Mouse (Mus musculus) right cerebral cortex, postnatal 10 days (tissue): Measurements from ENCODE around the gene Lrfn1.

Experiments used
- DNase-seq, 2 experiments: peaks; one replicate each; pipeline ENCODE4 v3.0.0; 2021; ENCODE audit warnings: low spot score in 2 of 2

Gene Lrfn1

DNA sequence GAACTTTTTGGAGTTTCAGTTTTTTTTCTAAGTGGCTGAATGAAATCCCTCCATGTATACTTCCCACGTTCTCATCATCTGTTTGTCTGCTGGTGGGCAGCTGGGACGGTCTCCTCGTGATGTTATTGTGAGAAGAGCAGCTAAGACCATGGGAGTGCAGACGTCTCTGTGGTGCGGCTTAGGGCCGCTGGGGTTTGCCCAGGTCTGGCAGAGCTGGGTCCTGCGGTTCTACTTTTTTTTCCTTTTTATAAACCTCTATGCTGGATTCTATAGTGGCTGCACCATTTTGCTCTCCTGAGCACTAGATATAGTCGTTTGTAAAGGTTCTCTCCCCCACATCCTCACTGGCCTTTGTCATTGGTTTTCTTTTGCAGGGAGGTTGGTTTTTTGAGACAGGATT lies 59.7 kb downstream of the Lrfn1 start:
- DNase-seq: no peak
